Mouse (Mus musculus) heart, postnatal 25 days (tissue): ENCODE results near the gene Il12rb1. TPM values are rescaled to one million over a fixed set of nuclear protein-coding genes. Genes with fewer than 3 reads are reported as not detected.
A peak's percentile ranks its signal among the peaks of the same experiment; 100 is the strongest.

Source experiments
- DNase-seq: peaks from one replicate; pipeline ENCODE4 v3.0.0; 2022; ENCODE audit warnings: low spot score
- intact Hi-C: fragments of 180-260 bp; cut with DNase I; formaldehyde crosslinking; loops from one replicate; pipeline ENCODE4 v1.15.1; 2025
- total RNA-seq, 2 experiments: library from RNA; stranded (reverse); gene quantifications; 2 replicates each; pipeline ENCODE4 v1.2.3; 2021

Il12rb1 gene
- total RNA-seq, 2 experiments from 2014 or later = not detected

DNA sequence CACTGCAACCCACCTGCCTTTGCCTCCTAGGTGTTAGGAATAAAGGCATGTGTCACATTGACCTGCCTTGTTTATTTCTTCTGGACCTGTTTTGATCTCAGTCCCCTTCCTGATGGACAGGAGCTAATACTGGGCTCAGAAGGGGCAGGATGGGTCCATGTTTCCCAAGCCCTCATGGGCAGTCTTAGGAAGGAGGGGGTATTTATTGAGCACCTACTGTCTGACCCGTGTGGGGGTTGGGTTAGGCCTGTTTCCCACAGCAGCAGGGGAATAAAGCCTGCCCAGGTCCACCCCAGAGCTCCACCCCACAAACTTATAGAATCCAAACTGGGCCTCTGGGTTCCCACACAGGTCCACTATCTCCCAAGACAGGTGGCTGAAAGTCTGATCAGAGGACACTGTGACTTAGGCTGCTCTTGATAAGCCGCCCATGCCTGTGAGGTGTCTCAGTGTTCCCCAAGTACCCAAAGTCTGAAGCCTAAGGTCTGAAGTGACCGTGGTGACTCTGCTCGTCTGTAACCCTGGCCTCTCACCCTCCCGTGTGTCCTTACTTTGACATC is 35.0 kb downstream of the Il12rb1 start:
- intact Hi-C loops = loop anchor here (1.0 to 5.0 kb wide), 2 partner anchors 76 to 123 kb away; no protein-coding TSS in a partner anchor
- DNase-seq = no peak

DNA sequence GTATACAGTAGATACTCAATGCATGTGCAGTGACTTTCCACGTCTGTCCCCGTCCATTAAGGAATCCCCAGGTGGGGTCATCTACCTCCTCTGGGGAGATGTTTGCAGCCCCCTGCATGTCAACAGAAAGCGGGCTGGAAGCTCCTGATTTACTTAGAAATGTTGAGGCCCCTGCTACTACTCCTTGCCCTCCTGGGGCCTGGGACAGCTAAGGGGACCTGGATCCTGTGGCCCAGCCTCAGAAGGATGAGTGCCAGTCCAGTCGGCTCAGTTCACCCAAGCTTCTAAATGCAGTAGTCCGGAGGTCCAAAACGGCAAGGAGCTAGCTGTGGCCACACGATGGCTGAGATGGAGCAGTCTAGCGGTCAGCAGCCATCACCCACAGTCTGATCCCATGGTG is 35.7 kb downstream of the Il12rb1 start:
- intact Hi-C loops = loop anchor here (1.0 to 5.0 kb wide), 4 partner anchors 25 to 124 kb away; no protein-coding TSS in a partner anchor
- no peak for DNase-seq

DNA sequence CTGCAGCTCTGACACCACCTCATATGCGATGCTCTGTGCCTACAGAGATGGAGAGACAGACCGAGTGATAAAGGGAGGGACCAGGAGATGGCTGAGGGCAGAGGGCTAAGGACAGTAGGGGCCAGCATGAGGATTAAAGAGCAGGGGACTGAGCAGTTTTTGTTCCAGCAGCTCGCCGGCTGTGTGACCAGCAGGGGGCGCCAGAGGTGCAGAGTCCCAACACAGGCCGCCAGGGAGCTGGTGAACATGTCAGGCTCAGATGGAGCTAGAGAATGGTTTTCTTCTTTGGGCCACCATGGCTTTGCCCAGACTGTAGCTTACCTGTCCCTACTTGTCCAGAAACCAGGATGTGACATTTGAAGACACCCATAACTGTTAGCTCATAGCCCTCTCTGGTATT is 36.3 kb downstream of the Il12rb1 start:
- intact Hi-C loops = loop anchor here (1.0 to 5.0 kb wide), 3 partner anchors 25 to 77 kb away; no protein-coding TSS in a partner anchor
- peak; percentile 66 for DNase-seq

DNA sequence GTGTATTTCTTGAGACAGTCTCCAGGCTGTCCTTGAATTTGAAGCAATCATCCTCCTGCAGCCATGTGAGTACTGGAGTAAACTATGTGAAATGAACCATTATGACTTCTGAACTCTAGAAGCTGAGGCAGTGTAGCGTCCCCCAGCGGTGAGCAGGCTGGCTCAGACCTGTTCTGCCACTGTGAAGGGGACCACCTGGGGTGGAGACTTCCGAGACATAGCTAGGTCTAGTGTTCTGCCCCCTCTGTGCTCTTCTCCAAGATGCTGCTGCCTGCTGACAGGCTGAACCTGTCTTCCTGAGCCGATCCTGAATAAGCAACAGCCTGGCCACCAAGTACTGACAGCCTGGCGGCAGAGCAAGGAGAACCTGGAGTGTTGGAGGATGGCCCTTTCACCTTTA is 36.9 kb downstream of the Il12rb1 start:
- no peak for DNase-seq
- intact Hi-C loops = loop anchor here (2.0 kb wide), 1 partner anchor 50 kb away; no protein-coding TSS in a partner anchor

DNA sequence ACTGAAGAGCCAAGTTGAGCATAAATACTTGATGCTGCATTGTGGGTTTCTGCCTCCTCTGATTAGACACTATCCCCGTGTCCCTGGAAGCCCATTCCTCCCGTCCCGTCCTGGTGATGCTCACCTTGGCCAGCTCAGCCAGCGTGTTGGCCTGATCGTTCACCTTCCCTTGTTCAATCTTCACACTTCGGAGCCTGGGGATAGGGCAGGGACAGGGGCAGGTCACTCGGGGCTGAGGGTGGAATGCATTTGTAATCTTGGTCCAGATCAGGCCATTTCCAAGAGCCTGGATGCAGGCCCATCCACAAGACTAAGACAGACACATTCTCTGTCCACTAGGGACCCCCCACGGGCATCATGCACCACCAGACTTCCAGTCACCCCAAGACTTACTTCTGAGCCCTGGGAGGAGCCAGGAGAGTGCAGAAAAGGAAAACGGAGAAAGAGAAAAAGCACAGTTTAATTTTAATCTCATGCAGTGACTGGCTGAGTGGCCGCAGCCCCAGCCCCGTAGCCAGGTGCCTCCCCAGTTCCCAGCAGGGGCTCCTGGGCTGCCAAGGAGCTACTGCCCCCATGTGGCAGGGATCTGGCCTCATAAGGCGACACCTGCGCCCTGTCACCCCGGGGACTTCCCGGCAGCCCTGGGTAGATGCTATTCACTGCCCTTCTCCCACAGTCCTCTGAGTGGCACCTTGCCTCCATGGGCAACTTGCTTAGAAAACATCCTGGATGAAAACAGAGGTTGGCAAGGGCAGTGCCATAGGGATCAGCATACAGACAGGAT is 38.3 kb downstream of the Il12rb1 start:
- intact Hi-C loops = no loop called here
- no peak for DNase-seq

DNA sequence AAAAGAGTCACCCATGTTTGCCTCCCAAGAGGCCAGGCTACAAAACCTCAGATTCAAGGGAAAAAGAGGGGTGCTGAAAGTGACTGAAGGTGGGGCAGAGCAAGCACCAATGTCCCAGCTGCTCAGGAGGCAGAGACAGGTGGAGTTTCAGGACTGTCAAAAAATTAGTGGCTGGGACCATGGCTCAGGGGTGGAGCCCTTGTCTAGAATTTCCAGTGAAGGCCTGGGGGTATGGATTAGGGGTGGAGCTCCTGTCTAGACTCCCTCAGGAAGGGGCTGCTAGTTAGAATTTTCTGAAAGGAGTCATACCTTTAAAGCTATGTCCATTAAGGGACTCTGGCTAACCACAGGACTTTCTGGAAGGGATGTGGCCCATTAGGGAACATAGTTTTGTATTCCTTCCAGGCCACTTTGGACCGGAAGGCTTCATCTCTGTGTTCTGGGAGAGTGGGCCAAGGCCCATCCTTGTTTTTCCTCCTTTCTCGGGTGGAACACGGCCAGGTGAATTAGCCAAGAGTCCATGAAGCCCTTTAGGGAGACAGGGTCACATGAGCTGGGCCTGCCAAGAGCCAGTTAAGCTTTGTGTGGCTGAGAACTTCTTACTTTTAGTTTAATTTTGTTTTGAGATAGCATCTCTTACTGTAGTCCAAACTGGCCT is 41.2 kb downstream of the Il12rb1 start:
- DNase-seq = peak; percentile 49
- intact Hi-C loops = no loop called here

DNA sequence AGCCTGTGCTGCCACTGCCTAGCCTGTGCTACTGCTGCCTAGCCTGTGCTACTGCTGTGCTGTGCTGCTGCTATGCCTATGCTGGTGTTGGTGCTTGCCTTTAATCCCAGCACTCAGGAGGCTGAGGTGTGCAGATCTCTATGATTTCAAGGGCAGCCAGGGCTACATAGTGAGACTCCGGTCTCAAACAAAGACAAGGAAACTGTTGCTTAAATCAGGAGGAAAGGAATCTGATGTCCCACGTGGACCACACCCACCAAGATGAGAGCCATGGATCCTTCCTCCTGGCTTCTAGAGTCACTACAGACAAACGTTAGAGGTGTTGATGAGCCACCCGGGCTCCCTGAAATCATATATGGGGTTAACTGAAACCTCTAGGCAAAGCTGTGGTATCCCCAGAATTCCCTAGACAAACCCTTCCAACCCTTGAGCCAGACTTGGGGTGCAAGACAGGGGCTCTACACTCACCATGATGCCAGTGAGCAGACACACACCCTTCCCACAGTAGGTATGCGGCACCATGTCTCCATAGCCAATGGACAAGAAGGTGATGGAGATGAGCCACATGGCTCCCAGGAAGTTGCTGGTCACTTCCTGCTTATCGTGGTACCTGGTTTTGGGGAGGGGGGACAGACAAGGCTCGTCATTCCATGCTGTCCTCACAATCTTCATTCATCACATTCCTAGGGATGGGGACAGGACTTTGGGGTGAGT is 42.0 kb downstream of the Il12rb1 start:
- no peak for DNase-seq
- intact Hi-C loops = no loop called here

DNA sequence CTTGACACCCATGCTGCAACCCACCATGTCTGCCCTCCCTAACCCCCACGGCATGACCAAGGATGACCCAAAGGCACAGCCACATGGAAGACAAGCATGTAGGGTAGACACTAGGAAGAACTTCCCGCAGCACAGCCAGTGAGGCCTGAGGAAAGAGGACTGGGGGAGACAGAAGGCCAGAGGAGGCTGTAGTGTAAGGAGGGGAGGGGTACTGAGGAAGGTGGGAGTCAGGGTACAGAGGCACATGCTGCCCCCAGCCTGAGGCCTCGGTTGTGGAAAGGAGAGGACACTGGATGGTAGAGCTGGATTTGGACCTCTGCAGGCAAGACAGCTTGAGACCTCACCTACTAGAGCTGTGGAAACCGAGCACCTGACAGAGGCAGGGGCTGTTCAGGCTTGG is 42.7 kb downstream of the Il12rb1 start:
- no peak for DNase-seq
- intact Hi-C loops = no loop called here

DNA sequence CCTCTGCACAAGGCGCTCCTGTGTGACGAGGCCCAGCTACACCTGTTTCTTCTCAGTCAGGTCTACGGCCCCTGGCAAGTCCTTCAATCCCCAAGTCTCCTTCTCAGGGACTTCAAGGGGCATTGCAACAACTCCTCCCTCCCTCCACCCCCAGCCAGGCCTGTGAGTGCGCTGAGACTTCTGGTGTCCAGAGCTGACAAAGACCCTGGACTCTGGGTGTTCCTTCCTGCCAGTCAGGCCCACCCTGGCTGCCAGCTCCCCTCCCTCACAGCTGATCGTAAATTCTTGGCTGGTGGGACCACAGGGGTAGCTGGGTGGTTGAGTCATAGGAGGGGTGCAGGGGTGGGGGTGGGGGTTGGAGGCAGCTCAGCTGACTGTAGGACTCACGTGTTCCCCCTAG is 43.6 kb downstream of the Il12rb1 start:
- no peak for DNase-seq
- intact Hi-C loops = no loop called here

DNA sequence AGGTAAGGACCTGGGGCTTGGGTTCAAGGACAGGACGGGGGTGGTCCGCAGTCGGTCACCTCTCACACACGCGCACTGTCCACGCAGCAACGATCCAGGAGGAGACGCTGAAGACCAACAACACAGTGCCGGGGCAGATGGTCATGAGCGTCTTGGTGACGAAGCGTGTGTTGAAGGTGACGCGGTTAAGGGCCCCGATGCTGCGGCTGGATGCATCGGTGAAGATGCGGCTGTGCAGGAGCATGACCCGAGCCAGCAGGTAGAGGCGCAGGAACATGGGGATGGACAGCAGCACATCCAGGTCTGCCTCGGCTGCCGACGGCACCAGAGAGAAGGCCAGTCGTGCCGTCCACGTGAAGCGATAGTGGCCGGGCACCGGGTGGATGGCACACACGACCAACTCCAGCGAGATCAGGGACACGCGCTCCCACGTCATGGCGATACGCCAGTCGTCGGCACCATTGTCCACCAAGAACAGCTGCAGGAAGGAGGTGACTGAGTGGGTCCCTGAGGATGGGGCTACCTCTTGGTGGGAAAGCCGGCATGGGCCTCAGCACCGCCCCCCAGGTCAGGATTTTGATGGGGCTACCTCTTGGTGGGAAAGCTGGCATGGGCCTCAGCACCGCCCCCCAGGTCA is 44.5 kb downstream of the Il12rb1 start:
- no peak for DNase-seq
- intact Hi-C loops = no loop called here

DNA sequence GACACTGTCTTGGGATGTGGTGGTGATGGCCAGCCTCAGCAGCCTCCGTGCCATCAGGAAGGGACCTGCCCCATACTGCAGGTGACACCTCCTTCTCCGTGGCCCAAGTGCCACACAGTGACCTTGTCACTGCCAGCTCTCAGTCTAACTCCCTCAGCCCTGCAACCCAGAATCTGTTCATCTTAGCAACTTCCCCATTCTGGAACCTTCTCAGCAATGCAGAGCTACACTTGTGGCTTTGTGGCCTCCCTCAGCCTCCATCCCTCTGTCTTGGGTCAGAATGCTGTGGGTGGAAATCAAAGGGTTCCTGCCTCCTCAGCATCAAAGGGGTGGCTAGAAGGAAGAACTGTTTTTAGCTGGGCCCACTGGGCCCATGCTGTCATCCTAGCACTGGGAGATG is 45.6 kb downstream of the Il12rb1 start:
- intact Hi-C loops = no loop called here
- no peak for DNase-seq

DNA sequence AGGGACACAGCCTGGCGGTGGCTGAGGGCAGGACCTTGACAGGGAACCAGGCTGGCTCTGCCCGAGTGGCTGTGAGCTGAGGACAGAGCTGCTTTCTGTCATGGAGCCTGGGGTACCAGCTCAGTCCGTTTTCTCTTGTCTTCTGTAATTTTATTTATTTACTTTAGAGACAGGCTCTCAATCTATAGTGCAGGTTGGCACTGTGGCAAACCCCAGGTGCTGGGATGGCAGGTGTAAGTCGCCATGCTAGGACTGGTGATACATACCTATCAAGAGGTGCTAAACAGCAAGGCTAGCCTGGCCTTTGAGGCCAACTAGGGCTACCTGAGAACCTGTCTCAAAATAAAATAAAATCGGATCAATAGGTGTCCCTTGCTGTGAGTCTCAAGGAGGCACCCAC is 47.8 kb downstream of the Il12rb1 start:
- DNase-seq = no peak
- intact Hi-C loops = no loop called here

DNA sequence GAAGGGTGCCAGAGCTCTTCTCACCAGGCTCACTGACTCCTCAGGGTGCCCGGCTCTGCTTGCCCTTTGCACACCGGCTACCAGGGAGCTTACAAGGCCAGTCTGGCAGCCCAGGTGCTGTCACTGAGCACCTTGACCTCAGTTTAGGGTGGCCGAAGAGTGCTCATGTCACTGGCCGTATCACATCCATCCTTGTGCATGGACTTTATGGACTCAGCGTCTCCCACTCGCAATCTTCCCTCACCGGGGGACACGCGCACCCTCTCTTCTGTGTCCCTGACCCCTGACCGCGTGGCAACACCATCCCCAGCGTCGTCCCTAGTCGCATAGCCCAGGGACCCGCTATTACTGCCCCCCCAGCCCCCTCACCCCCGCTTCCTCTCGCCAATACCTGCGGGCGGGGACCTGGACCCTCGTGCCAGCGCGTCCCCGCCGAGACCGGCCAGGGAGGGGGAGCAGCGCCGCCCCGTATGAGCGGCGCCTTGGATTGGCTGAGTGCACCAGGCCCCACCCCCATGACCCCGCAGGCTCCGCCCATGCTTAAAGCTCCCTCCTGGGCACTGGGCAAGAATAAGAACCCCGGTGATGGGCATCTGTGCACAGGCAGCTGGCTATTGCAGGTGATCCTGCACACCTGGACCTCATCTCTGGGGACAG is 48.4 kb downstream of the Il12rb1 start:
- DNase-seq = no peak
- intact Hi-C loops = no loop called here

DNA sequence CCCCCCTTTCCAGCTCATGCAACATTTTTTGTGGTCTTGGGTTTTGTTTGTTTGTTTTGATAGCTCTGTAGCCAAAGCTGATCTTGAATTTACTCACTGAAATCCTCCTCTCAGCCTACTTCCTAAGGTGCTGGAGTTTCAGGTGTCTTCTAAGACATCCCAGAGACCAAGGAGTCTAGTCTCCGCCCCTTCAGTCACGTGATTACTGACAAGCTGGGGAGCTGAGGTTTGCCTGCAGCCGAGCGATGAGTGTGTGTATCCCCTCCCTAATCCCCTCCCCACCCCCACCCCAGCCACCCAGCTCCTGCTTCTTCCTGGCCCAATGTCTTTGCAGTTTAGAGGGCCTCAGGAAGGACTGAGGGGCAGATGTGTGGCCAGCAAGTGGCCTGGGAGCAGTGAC is 49.3 kb downstream of the Il12rb1 start:
- intact Hi-C loops = no loop called here
- DNase-seq = no peak

DNA sequence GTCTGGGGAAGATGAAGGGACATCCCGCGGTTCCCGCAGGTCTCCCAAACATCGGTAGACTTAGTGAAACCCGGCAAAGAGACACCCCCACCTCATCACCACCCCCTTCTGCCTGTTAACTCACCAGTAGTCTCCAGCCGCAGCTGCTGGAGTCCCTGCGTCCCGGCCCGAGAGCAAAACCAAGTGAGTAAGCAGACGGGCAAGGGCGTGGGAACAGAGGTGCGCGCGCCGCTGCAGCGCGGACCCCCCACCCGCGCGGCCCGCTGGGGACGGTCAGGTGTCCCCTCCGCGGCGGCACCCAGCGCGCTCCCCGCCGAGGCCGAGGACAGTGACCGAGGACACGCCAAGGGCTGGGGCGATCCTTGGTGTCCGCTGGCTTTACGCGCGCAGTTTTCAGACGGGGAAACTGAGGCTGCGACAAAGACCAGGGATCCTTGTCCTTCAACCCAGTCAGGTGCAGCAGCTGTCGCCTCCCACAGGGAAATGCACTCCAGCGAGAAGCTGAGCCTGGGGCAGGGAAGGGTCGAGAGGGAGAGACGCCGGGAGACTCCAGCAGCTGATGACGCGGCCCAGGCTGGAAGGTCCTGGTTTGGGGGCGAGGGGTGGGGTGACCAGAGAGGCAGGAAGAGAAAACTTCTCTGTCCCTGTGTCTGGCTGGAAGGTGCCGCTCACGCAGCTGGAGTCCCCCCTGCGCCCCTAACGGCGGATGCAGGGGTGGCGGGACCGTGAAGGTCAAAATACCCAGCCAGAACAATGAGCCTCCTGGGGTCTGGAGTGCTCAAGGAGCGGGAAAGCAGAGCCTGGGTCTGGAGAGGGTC is 54.8 kb downstream of the Il12rb1 start, which contains the start of gene Kcnn1:
Gene Kcnn1 (minus strand): TSS at position 435 of the 818 bp plus-strand sequence.
- intact Hi-C loops = no loop called here
- DNase-seq = no peak

DNA sequence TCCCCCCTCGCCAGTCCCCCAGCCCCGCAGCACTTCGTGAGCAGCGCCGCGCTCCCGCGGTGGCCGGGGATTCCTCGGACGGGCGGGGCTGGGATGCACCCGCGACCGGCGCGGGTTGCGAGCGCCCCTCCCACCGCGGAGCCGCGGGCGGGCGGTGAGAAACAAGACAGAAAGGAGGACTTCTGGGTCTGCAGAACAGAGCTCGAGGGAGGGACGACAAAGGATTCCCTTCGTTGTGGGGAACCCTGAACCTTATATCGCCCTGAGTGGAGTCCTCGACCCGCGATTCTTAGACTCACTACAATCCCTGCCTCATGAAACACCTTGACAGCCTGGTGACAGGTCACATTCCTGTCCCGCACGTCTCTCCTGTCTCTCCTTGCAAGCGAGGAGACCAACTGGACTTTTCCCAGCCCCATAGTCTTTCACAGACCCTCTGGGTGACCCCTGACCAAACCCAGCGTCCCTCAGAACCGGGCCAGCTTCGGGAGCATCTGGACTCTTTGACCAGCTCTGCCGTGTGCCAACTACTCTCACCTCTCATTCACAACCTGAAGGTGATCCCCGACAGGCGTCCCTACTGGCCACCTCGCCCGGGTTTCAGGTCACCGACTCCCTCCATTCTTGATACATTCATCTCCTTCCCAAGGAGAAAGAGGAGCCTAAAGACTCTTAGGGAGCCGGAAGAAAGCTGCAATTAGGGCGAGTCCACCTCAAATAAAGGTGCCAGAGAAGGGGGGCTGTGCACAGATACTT is 55.9 kb downstream of the Il12rb1 start:
- no peak for DNase-seq
- intact Hi-C loops = no loop called here

DNA sequence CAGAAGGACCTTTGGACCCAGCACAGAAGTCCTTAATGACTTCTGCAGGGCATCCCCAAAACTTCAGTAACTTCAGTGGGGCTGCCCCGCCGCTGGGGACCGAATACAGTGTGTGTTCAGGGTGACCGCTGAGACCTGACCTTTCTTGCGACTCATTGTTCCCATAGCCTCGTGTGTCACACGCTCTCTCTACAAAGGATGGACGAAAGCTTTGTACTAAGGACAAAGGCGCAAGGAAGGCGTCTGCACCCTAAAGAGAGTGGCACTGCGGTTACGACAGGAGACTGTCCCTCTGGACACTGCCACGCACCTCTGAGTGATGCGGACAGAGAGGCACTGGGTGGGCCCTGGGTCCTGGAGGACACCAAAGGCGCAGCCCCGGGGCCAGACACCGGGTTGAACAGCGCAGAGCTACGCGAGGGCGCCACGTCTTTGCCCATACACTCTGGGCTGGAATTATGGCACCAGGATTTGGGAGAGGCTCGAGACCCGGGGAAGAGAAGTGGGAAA is 56.5 kb downstream of the Il12rb1 start:
- no peak for DNase-seq
- intact Hi-C loops = no loop called here
